Mouse (Mus musculus): Measurements from ENCODE around the gene Mfap5.
"Not testable (repeated sequence)": the region's sequence is repeated elsewhere in the genome, so short reads cannot be mapped to it uniquely, and the experiment has no call there.

The Mfap5 gene

GRCm38 (mm10) chr6:122505545-122505944 is at the start of gene Mfap5:
Gene Mfap5 (plus strand): TSS chr6:122505845.
- DNase-seq (ENCODE audit: low read depth, low spot score) = no peak

DNA sequence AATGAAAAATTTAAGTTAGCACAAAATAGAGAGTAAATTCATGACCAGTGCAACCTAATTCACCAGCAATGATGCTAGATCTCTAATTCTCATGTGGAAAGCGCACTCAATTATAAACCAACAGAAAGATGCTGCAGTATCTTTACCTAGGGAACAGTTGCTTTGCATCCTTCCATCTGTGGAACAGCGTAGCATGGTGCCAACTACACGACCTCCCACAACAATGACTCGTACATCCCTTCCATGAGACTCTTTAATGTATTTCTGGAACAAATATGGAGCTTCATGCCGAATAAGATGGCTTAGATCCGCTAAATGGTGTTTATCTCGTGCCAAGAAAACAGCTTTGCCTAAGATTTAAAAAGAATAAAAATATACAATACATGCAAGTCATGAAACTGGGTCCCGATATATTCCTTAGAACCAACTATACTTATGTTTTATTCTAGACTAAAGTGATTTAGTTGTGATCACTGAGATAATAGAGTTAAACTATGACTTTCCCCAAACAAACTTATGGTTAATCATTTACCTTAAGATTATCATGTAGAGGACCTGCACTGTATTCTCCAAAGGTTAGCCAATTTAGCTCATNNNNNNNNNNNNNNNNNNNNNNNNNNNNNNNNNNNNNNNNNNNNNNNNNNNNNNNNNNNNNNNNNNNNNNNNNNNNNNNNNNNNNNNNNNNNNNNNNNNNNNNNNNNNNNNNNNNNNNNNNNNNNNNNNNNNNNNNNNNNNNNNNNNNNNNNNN is 46.5 kb upstream of the Mfap5 start:
- no peak for DNase-seq (ENCODE audit: low read depth, low spot score)

GRCm38 (mm10) chr6:122466092-122466713 is 39.4 kb upstream of the Mfap5 start:
- DNase-seq (ENCODE audit: low read depth, low spot score) = no peak

DNA sequence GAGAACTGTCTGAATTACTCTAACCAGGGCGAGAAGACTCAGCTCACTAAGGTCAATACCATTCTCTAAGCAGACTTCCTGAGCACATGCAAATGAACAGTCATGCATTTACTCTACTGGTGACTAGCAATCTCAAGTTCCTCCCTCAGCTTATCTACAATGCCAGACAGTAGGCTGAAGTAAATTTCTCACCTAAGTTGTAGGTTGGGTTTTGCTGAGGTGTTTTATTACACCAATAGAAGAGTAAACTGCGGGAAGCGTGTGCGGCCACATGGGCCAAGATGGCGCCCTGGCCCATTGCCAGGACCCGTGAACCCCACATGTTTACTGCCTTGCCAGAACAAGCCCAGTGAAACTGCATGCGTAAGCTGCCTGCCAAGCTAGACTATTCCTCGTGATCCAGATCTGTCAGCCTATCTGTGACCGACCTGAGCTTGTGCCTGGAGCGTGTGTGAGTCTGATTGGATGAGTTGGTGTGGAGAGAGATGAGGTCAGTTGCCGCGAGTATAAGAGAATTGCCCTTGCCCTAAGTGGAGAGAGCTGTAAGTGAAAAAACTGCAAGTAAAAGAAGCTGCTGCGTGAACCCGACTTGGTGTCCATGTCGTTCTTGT is 36.5 kb upstream of the Mfap5 start:
- DNase-seq (ENCODE audit: low read depth, low spot score) = peak; percentile 68

- DNase-seq (ENCODE audit: low read depth, low spot score) = no peak
Measured at GRCm38 (mm10) chr6:122470240-122470639, 35.4 kb upstream of the Mfap5 start.

GRCm38 (mm10) chr6:122471461-122471860 is 34.2 kb upstream of the Mfap5 start:
- not testable (repeated sequence) for DNase-seq (ENCODE audit: low read depth, low spot score)

DNA sequence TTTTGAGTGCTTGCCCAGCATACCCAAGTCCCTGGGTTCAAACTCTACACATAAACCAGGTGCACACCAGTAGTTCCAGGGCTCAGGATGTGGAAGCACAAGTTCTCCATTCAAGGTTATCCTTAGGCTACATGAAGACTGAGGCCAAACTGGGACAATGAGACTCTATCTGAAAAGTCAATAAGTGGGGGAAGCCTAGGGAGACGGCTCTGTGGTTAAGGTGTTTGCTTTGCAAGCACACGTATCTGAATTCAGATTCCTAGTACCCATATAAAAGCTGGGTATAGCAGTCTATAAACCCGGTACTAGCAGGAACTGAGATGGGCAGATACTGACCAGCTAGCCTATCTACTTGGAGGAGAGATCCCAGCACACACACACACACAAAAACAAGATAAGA is 27.6 kb upstream of the Mfap5 start:
- no peak for DNase-seq (ENCODE audit: low read depth, low spot score)

- DNase-seq (ENCODE audit: low read depth, low spot score) = no peak
Measured at GRCm38 (mm10) chr6:122485401-122486296, 20.0 kb upstream of the Mfap5 start.

- DNase-seq (ENCODE audit: low read depth, low spot score) = peak; percentile 93
Measured at GRCm38 (mm10) chr6:122486297-122487117, 19.1 kb upstream of the Mfap5 start.

DNA sequence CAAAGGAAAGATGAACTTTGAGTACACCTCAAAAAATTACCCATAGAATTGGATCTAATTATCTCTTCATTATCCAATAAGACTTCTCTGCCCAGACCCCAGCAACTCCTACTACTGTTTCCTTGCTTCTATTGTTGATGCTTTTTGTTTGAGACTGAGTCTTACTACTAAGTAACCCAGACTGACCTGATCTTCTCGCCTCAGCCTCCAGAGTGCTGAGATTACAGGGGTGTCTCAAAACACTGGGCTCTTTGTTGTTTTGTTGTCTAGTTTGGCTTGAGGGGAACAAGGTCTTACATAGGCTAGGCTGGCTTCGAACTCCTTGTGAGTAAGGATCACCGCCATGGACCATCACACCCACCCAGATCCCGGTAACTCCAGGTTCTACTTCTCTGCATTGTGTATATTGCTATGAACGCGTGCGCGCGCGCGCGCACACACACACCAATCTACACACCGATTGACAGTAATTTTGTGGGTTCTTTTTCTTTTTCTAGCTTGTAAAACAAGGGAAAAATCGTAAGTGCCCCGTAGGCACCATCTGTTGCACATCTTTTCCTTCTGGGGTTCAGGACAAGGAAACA is 14.6 kb upstream of the Mfap5 start:
- DNase-seq (ENCODE audit: low read depth, low spot score) = no peak

DNA sequence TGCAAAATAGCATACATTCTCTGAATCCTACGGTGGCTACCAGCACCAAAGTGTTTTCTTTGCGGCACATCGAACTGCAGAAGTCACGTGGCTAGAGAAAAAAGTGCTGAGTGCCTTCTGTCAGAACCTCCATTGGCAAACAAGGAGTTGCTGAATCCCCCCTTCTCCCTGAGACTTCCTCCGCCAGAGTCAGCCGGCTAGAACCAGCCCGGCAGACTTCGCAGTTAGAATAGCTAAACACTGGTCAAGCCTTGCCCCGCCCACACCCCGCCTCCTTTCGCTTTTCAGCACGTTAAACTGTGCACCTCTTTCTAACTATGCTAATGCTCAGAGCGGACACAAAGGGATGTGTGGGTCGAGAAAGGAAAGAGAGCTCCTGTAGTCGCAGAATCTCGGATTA is 14.1 kb upstream of the Mfap5 start:
- DNase-seq (ENCODE audit: low read depth, low spot score) = peak; percentile 99

- DNase-seq (ENCODE audit: low read depth, low spot score) = no peak
Measured at GRCm38 (mm10) chr6:122492479-122492878, 13.2 kb upstream of the Mfap5 start.

DNA sequence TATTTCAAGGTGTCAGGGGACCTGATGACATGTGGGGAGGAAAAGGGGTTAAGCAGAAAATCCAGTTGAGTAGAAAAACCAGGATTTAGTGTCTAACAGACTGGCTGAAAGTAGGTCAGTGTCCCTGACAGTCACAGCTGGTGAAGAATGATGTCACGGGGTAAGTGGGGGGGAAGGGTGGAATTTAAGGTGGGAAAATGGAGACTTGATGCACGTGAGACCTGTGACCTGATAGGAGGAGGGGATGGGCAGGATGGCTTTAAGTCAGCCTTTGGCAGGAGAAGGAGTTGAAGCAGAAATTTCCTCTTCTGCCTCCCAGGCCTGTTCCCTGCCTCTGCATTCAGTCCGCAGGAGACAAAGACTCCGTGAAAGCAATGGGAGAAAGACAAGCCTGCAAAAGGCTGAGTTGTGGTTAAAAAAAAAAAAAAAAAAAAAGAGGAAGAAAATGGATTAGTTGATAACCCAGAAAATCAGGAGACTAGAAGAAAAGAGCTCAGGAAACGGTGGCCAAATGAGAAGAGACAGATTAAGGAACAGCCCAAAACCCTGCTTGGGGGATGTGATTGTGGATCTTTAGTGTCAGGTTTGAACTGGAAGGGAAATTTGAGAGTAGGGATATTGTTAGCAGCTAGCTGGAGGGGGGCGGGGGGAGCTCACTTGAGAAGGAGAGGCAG is 11.7 kb upstream of the Mfap5 start:
- DNase-seq (ENCODE audit: low read depth, low spot score) = no peak

DNA sequence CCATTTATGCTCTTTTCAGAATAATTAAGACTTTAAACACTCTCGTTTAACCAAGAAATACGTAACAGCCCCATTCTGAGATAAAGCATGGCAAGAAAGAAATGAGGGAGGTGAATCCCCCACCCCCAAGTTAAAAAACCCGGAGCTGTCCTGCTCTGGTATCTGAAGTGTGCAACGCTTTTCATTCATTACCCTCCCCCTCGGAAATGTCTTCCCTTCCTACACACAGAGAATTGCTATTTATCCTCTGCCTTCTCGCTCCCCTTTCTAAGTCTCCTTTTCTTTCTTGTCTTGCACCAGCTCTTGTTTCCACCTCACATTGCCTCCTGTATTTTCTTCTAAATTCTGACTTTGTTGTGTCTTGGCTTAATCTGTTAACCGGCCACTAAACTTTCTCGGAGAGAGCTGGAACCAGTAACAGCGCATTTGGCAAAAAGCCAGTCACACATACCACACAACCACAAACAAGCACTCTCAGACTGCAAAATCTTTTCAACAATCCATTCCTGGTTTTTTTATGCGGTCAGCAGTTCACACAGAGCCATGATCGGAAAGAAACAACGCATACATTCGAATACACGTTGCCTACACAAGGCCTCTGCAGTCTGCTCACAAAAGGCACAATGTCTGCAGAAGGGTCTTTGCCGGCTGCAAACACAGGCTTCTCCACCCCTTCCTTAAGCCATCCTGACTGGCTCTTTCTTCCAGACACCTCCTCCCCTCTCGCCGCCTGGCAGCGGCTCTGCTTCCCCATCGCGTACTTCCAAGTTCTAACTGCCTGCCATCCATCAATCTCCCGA is 10.4 kb upstream of the Mfap5 start:
- DNase-seq (ENCODE audit: low read depth, low spot score) = no peak

- no peak for DNase-seq (ENCODE audit: low read depth, low spot score)
Measured at GRCm38 (mm10) chr6:122496501-122496900, 9.1 kb upstream of the Mfap5 start.

DNA sequence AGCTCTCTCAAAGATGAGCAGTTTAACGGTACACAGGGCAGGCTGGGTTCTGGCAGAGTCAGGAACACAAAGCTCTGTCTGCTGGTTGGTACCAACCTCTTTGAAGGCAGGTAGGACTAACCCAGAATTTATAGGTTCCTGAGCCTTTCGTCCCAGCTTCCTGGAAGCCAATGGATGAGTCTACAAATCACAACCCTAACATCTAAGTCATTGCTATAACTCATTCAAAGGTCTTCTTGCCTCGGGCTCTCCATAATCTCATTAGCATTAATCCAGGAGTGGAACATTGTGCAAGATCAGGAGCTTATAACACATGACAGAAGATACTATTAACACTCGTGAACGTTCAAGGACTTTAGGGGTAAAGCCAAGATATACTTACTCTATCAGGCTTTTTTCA is 7.0 kb upstream of the Mfap5 start, which contains the start of gene Rimklb:
Rimklb (minus strand) TSS at position 101 of the 400 bp plus-strand sequence.
- no peak for DNase-seq (ENCODE audit: low read depth, low spot score)

GRCm38 (mm10) chr6:122505041-122505440 is 604 bp upstream of the Mfap5 start:
- DNase-seq (ENCODE audit: low read depth, low spot score) = no peak

- no peak for DNase-seq (ENCODE audit: low read depth, low spot score)
Measured at GRCm38 (mm10) chr6:122508494-122508893, 2.8 kb downstream of the Mfap5 start.

All from WW6 (cell line).